Mouse (Mus musculus): ENCODE data around the gene Cers3. TPM values are rescaled to one million over a fixed set of nuclear protein-coding genes. Genes with fewer than 3 reads are reported as not detected.
A peak's percentile ranks its signal among the peaks of the same experiment; 100 is the strongest.

Cers3 gene
- total RNA-seq, 1 experiment: 0.31 TPM

GRCm38 (mm10) chr7:66841165-66841564 lies 97.9 kb downstream of the Cers3 start:
- DNase-seq (ENCODE audit: low read depth, low spot score): no peak
- no peaks in the 10 kb centered on the region for H3K4me1 ChIP-seq (ENCODE audit: control insufficient read depth in 2 of 2, insufficient read depth in 2 of 2, low read length in 2 of 2, poor library complexity in 1 of 2)
- H3K4me3 ChIP-seq (ENCODE audit: insufficient read depth in 1 of 2, low read depth in 1 of 2, low read length in 2 of 2, poor library complexity in 1 of 2, severe bottlenecking in 1 of 2): no peak overlapping the region
- no peaks in the 10 kb centered on the region; the same call in 1 of the 2 replicates for H3K36me3 ChIP-seq (ENCODE audit: control insufficient read depth, insufficient read depth, low read length, poor library complexity, severe bottlenecking)
- no peaks in the 10 kb centered on the region for H3K9me3 ChIP-seq (ENCODE audit: control insufficient read depth, insufficient read depth, low read depth, low read length)
- no peak overlapping the region for H3K9ac ChIP-seq (ENCODE audit: insufficient read depth, low read depth, low read length, poor library complexity, severe bottlenecking)
- TF ChIP-seq HCFC1 (IDR thresholded peaks at IDR 0.05; ENCODE audit: borderline replicate concordance, insufficient read depth, low read length) (no peak), MAFK (IDR thresholded peaks at IDR 0.05; ENCODE audit: insufficient read depth, low read depth, low read length) (no peak), CHD2 (IDR thresholded peaks at IDR 0.05; ENCODE audit: low read depth, low read length) (no peak), ZNF384 (IDR thresholded peaks at IDR 0.05; ENCODE audit: low read depth, low read length) (no peak), ZC3H11A (IDR thresholded peaks at IDR 0.05; ENCODE audit: borderline replicate concordance, low read depth, low read length) (no peak)
- in situ Hi-C loops (cut with MboI; ENCODE audit: low sequenced_read_pairs in 2 of 2, unreplicated experiment in 2 of 2): loop anchor here (25.0 kb wide), 2 partner anchors 371 to 796 kb away; partner anchors contain the start of genes Lrrc28 (in 1 of the 2), Lysmd4 (in 1 of the 2) and Ttc23 (in 1 of the 2)
- H3K27ac ChIP-seq (ENCODE audit: insufficient read depth, low read depth, low read length, poor library complexity, severe bottlenecking): no peak overlapping the region

GRCm38 (mm10) chr7:66842021-66842420 lies 98.7 kb downstream of the Cers3 start:
- no peaks in the 10 kb centered on the region; the same call in 1 of the 2 replicates for H3K36me3 ChIP-seq (ENCODE audit: control insufficient read depth, insufficient read depth, low read length, poor library complexity, severe bottlenecking)
- H3K4me1 ChIP-seq (ENCODE audit: control insufficient read depth in 2 of 2, insufficient read depth in 2 of 2, low read length in 2 of 2, poor library complexity in 1 of 2): no peaks in the 10 kb centered on the region
- H3K9ac ChIP-seq (ENCODE audit: insufficient read depth, low read depth, low read length, poor library complexity, severe bottlenecking): no peak overlapping the region
- peak; percentile 43 for DNase-seq (ENCODE audit: low read depth, low spot score)
- H3K4me3 ChIP-seq (ENCODE audit: insufficient read depth in 1 of 2, low read depth in 1 of 2, low read length in 2 of 2, poor library complexity in 1 of 2, severe bottlenecking in 1 of 2): no peak overlapping the region
- in situ Hi-C loops (cut with MboI; ENCODE audit: low sequenced_read_pairs in 2 of 2, unreplicated experiment in 2 of 2): loop anchor here (25.0 kb wide), 2 partner anchors 370 to 795 kb away; partner anchors contain the start of genes Lrrc28 (in 1 of the 2), Lysmd4 (in 1 of the 2) and Ttc23 (in 1 of the 2)
- TF ChIP-seq MAFK (IDR thresholded peaks at IDR 0.05; ENCODE audit: insufficient read depth, low read depth, low read length) (no peak), ZNF384 (IDR thresholded peaks at IDR 0.05; ENCODE audit: low read depth, low read length) (no peak), CHD2 (IDR thresholded peaks at IDR 0.05; ENCODE audit: low read depth, low read length) (no peak), HCFC1 (IDR thresholded peaks at IDR 0.05; ENCODE audit: borderline replicate concordance, insufficient read depth, low read length) (no peak), ZC3H11A (IDR thresholded peaks at IDR 0.05; ENCODE audit: borderline replicate concordance, low read depth, low read length) (peak; percentile 53; the same call in 1 of the 2 replicates)
- no peak overlapping the region for H3K27ac ChIP-seq (ENCODE audit: insufficient read depth, low read depth, low read length, poor library complexity, severe bottlenecking)
- no peaks in the 10 kb centered on the region for H3K9me3 ChIP-seq (ENCODE audit: control insufficient read depth, insufficient read depth, low read depth, low read length)

- no peaks in the 10 kb centered on the region; the same call in 1 of the 2 replicates for H3K36me3 ChIP-seq (ENCODE audit: control insufficient read depth, insufficient read depth, low read length, poor library complexity, severe bottlenecking)
- TF ChIP-seq MAFK (IDR thresholded peaks at IDR 0.05; ENCODE audit: insufficient read depth, low read depth, low read length) (no peak), ZNF384 (IDR thresholded peaks at IDR 0.05; ENCODE audit: low read depth, low read length) (no peak), HCFC1 (IDR thresholded peaks at IDR 0.05; ENCODE audit: borderline replicate concordance, insufficient read depth, low read length) (no peak), CHD2 (IDR thresholded peaks at IDR 0.05; ENCODE audit: low read depth, low read length) (no peak), ZC3H11A (IDR thresholded peaks at IDR 0.05; ENCODE audit: borderline replicate concordance, low read depth, low read length) (no peak)
- DNase-seq (ENCODE audit: low read depth, low spot score): no peak
- no peak overlapping the region for H3K27ac ChIP-seq (ENCODE audit: insufficient read depth, low read depth, low read length, poor library complexity, severe bottlenecking)
- H3K9me3 ChIP-seq (ENCODE audit: control insufficient read depth, insufficient read depth, low read depth, low read length): no peaks in the 10 kb centered on the region
- in situ Hi-C loops (cut with MboI; ENCODE audit: low sequenced_read_pairs in 2 of 2, unreplicated experiment in 2 of 2): loop anchor here (25.0 kb wide), 2 partner anchors 368 to 793 kb away; partner anchors contain the start of genes Lrrc28 (in 1 of the 2), Lysmd4 (in 1 of the 2) and Ttc23 (in 1 of the 2)
- H3K4me3 ChIP-seq (ENCODE audit: insufficient read depth in 1 of 2, low read depth in 1 of 2, low read length in 2 of 2, poor library complexity in 1 of 2, severe bottlenecking in 1 of 2): no peak overlapping the region
- no peaks in the 10 kb centered on the region for H3K4me1 ChIP-seq (ENCODE audit: control insufficient read depth in 2 of 2, insufficient read depth in 2 of 2, low read length in 2 of 2, poor library complexity in 1 of 2)
- H3K9ac ChIP-seq (ENCODE audit: insufficient read depth, low read depth, low read length, poor library complexity, severe bottlenecking): no peak overlapping the region
Measured at GRCm38 (mm10) chr7:66843846-66844245, 100.5 kb downstream of the Cers3 start.

GRCm38 (mm10) chr7:66846582-66846981 lies 103.3 kb downstream of the Cers3 start:
- TF ChIP-seq ZNF384 (IDR thresholded peaks at IDR 0.05; ENCODE audit: low read depth, low read length): no peak
- no peak for TF ChIP-seq MAFK (IDR thresholded peaks at IDR 0.05; ENCODE audit: insufficient read depth, low read depth, low read length)
- TF ChIP-seq CHD2 (IDR thresholded peaks at IDR 0.05; ENCODE audit: low read depth, low read length): no peak
- TF ChIP-seq ZC3H11A (IDR thresholded peaks at IDR 0.05; ENCODE audit: borderline replicate concordance, low read depth, low read length): no peak
- TF ChIP-seq HCFC1 (IDR thresholded peaks at IDR 0.05; ENCODE audit: borderline replicate concordance, insufficient read depth, low read length): no peak
- H3K9me3 ChIP-seq (ENCODE audit: control insufficient read depth, insufficient read depth, low read depth, low read length): no peaks in the 10 kb centered on the region
- no peak overlapping the region for H3K27ac ChIP-seq (ENCODE audit: insufficient read depth, low read depth, low read length, poor library complexity, severe bottlenecking)
- no peak for DNase-seq (ENCODE audit: low read depth, low spot score)
- no peak overlapping the region for H3K9ac ChIP-seq (ENCODE audit: insufficient read depth, low read depth, low read length, poor library complexity, severe bottlenecking)
- no peaks in the 10 kb centered on the region for H3K36me3 ChIP-seq (ENCODE audit: control insufficient read depth, insufficient read depth, low read length, poor library complexity, severe bottlenecking)
- no peak overlapping the region for H3K4me3 ChIP-seq (ENCODE audit: insufficient read depth in 1 of 2, low read depth in 1 of 2, low read length in 2 of 2, poor library complexity in 1 of 2, severe bottlenecking in 1 of 2)
- no peaks in the 10 kb centered on the region for H3K4me1 ChIP-seq (ENCODE audit: control insufficient read depth in 2 of 2, insufficient read depth in 2 of 2, low read length in 2 of 2, poor library complexity in 1 of 2)
- in situ Hi-C loops (cut with MboI; ENCODE audit: low sequenced_read_pairs in 2 of 2, unreplicated experiment in 2 of 2): loop anchor here (25.0 kb wide), 2 partner anchors 366 to 791 kb away; partner anchors contain the start of genes Lrrc28 (in 1 of the 2), Lysmd4 (in 1 of the 2) and Ttc23 (in 1 of the 2)
